Mouse (Mus musculus): ENCODE data around the gene Mob3b. TPM values are rescaled to one million over a fixed set of nuclear protein-coding genes. Genes with fewer than 3 reads are reported as not detected.

Gene Mob3b
- polyA plus RNA-seq, 1 experiment from 2014 or later: 8.4 TPM

- peaks cover 3% of the 10 kb centered on the region for H3K4me1 ChIP-seq
- H3K27me3 ChIP-seq (replicated peaks): no peaks in the 10 kb centered on the region
- no peaks in the 10 kb centered on the region for H3K36me3 ChIP-seq
- no peak overlapping the region for H3K9ac ChIP-seq
- H3K4me3 ChIP-seq: no peak overlapping the region
- ATAC-seq (ENCODE audit: low FRiP score, low read depth): no peak
- H3K9me3 ChIP-seq: no peaks in the 10 kb centered on the region
- 87% methylated on average over 4 of the region's 4 CpGs for WGBS
- H3K27ac ChIP-seq: no peak overlapping the region
- H3K4me2 ChIP-seq (replicated peaks): no peak overlapping the region
These were observed 170.6 kb downstream of the Mob3b start for GRCm38 (mm10) chr4:34986647-34987046.

GRCm38 (mm10) chr4:34984377-34984776 is 172.9 kb downstream of the Mob3b start:
- H3K9ac ChIP-seq: no peak overlapping the region
- no peaks in the 10 kb centered on the region for H3K36me3 ChIP-seq
- WGBS: 91% methylated on average over 4 of the region's 4 CpGs
- no peak overlapping the region for H3K27ac ChIP-seq
- H3K4me1 ChIP-seq: peaks cover 8% of the 10 kb centered on the region
- H3K4me3 ChIP-seq: no peak overlapping the region
- H3K4me2 ChIP-seq (replicated peaks): no peak overlapping the region
- H3K27me3 ChIP-seq (replicated peaks): no peaks in the 10 kb centered on the region
- no peak for ATAC-seq (ENCODE audit: low FRiP score, low read depth)
- H3K9me3 ChIP-seq: no peaks in the 10 kb centered on the region

- H3K9me3 ChIP-seq: no peaks in the 10 kb centered on the region
- no peak for ATAC-seq (ENCODE audit: low FRiP score, low read depth)
- no peak overlapping the region for H3K9ac ChIP-seq
- H3K27me3 ChIP-seq (replicated peaks): no peaks in the 10 kb centered on the region
- H3K4me1 ChIP-seq: peaks cover 8% of the 10 kb centered on the region
- 91% methylated on average over 6 of the region's 6 CpGs for WGBS
- no peak overlapping the region for H3K4me2 ChIP-seq (replicated peaks)
- H3K4me3 ChIP-seq: no peak overlapping the region
- H3K27ac ChIP-seq: no peak overlapping the region
- no peaks in the 10 kb centered on the region for H3K36me3 ChIP-seq
These were observed 173.8 kb downstream of the Mob3b start for GRCm38 (mm10) chr4:34983511-34983910.

DNA sequence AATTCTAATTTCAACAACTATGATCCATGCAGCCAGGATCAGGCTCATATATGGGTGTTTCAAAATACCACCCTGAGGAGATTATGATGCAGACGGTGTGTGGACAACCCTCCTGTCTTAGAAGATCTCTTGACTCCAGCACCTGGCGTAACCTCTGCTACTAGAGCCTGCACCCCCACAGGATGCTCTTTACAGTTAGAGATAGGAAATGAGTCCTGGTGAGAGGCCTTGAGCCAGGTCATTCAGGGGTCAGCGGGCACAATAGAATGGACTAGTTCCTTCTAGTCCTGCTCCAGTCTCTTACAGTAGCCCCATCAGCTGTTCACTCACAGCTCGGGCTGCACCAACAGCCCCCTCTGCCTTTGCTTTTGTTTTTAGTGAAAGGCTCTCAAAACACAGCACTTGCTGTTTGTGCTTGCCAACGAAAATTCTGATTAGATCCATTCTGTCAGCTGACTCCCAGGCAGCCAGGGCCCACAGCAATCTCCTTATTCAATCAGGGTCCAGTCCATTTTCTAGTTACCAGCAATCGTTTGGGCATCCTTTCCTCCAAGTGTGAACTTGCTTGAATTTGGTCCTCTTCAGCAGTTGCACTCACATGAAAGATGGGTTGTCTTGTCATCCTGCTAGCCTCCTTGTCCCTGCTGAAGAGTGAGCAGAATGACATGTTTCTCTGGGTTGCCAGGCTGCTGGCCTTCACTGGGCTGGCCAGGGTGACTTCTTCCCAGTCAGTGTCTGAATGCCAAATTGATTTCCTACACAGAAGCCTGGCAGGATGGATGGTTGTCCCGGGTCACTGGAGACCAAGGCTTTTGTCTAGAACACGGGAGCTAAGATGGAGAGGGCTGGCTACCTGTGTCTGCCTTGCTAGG is 175.7 kb downstream of the Mob3b start:
- Histone ChIP-seq H3K9ac (no peak overlapping the region), H3K4me1 (peaks cover 8% of the 10 kb centered on the region), H3K27ac (no peak overlapping the region), H3K27me3 (replicated peaks) (no peaks in the 10 kb centered on the region), H3K36me3 (no peaks in the 10 kb centered on the region), H3K4me2 (replicated peaks) (no peak overlapping the region), H3K9me3 (no peaks in the 10 kb centered on the region), H3K4me3 (no peak overlapping the region)
- ATAC-seq (ENCODE audit: low FRiP score, low read depth): no peak
- WGBS: 56% methylated on average over 8 of the region's 8 CpGs

- ATAC-seq (ENCODE audit: low FRiP score, low read depth): 0 out of 2 replicates have a peak, but pooled peaks have one; percentile 41
These were observed 176.7 kb downstream of the Mob3b start for GRCm38 (mm10) chr4:34980461-34981039.

DNA sequence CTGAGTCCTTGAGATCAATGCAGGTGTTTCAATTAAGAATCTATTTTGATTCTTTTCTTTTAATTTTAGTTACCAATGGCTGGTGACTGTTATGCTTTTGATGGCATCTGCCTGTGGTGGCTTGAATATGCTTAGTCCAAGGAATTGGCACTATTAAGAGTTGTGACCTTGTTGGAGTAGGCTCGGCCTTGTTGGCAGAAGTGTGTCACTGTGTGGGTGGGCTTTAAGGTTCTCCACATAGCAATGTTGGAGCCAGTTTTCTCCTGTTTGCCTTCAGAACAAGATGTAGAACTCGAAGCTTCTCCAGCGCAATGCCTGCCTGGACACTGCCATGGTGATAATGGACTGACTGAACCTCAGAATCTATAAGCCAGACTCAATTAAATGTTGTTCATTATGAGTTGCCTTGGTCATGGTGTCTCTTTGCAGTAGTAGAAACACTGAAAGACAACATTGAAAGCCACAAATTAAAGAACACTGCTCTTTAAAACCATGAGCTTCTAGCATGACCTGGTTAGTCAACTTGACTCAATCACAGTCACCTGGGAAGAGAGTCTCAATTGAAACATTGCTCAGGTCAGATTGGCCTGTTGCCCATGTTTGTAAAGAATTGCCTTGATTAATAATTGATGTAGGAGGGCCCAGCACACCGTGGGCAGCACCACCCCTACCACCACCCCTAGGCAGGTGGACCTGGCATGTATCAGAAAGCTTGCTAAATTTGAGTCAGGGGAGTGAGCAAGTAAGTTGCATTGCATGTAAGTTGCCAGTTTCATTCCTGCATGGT is 180.2 kb downstream of the Mob3b start:
- ATAC-seq (ENCODE audit: low FRiP score, low read depth): no peak
- no peak overlapping the region for H3K27ac ChIP-seq
- peaks cover 8% of the 10 kb centered on the region for H3K4me1 ChIP-seq
- WGBS: 89% methylated on average over 4 of the region's 4 CpGs
- no peak overlapping the region for H3K4me2 ChIP-seq (replicated peaks)
- H3K27me3 ChIP-seq (replicated peaks): no peaks in the 10 kb centered on the region
- no peaks in the 10 kb centered on the region for H3K9me3 ChIP-seq
- H3K9ac ChIP-seq: no peak overlapping the region
- H3K4me3 ChIP-seq: no peak overlapping the region
- H3K36me3 ChIP-seq: no peaks in the 10 kb centered on the region

More at GRCm38 (mm10) chr4:34980461-34981039, 176.7 kb downstream of the Mob3b start:
- no peaks in the 10 kb centered on the region for H3K27me3 ChIP-seq (replicated peaks)
- H3K27ac ChIP-seq: no peak overlapping the region
- H3K36me3 ChIP-seq: no peaks in the 10 kb centered on the region
- no peaks in the 10 kb centered on the region for H3K9me3 ChIP-seq
- H3K4me2 ChIP-seq (replicated peaks): no peak overlapping the region
- H3K9ac ChIP-seq: no peak overlapping the region
- 32% methylated on average over 8 of the region's 8 CpGs for WGBS
- no peak overlapping the region for H3K4me3 ChIP-seq
- peaks cover 8% of the 10 kb centered on the region for H3K4me1 ChIP-seq

GRCm38 (mm10) chr4:34976331-34976778 is 180.9 kb downstream of the Mob3b start:
- no peaks in the 10 kb centered on the region for H3K9me3 ChIP-seq
- H3K27ac ChIP-seq: no peak overlapping the region
- no peak overlapping the region for H3K4me2 ChIP-seq (replicated peaks)
- peaks cover 2% of the 10 kb centered on the region for H3K4me1 ChIP-seq
- WGBS: 94% methylated on average over 13 of the region's 13 CpGs
- no peaks in the 10 kb centered on the region for H3K36me3 ChIP-seq
- H3K9ac ChIP-seq: no peak overlapping the region
- no peak overlapping the region for H3K4me3 ChIP-seq
- no peak for ATAC-seq (ENCODE audit: low FRiP score, low read depth)
- no peaks in the 10 kb centered on the region for H3K27me3 ChIP-seq (replicated peaks)

DNA sequence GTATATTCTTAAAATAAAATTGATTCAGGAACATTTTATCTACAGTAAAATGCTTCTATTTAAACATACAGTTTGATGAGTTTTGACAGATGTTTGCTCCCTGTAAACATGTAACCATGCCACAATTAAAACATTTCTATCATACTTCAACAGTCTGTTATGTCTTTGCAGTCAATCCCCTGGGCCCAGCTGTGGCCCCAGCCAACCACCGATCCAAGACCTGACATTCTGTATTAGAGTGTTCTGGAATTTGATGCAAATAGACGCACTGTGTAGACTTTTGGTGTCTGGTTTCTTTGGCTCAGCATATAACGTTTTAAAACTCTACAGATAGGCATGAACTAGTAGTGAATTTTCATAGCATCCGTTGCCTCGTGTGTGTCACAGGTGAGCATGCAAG is 182.5 kb downstream of the Mob3b start:
- H3K27me3 ChIP-seq (replicated peaks): no peaks in the 10 kb centered on the region
- no peaks in the 10 kb centered on the region for H3K36me3 ChIP-seq
- H3K27ac ChIP-seq: no peak overlapping the region
- H3K9me3 ChIP-seq: no peaks in the 10 kb centered on the region
- no peak for ATAC-seq (ENCODE audit: low FRiP score, low read depth)
- H3K4me1 ChIP-seq: no peaks in the 10 kb centered on the region
- no peak overlapping the region for H3K4me3 ChIP-seq
- no peak overlapping the region for H3K9ac ChIP-seq
- WGBS: 86% methylated on average over 5 of the region's 5 CpGs
- no peak overlapping the region for H3K4me2 ChIP-seq (replicated peaks)

GRCm38 (mm10) chr4:34967541-34967940 is 189.7 kb downstream of the Mob3b start:
- H3K27ac ChIP-seq: no peak overlapping the region
- no peak for ATAC-seq (ENCODE audit: low FRiP score, low read depth)
- no peak overlapping the region for H3K9ac ChIP-seq
- no peak overlapping the region for H3K4me3 ChIP-seq
- 87% methylated on average over 6 of the region's 6 CpGs for WGBS
- no peaks in the 10 kb centered on the region for H3K4me1 ChIP-seq
- H3K27me3 ChIP-seq (replicated peaks): no peaks in the 10 kb centered on the region; the same call in 1 of the 2 replicates
- H3K4me2 ChIP-seq (replicated peaks): no peak overlapping the region
- no peaks in the 10 kb centered on the region for H3K9me3 ChIP-seq
- H3K36me3 ChIP-seq: no peaks in the 10 kb centered on the region

GRCm38 (mm10) chr4:34966336-34966957 is 190.8 kb downstream of the Mob3b start:
- Histone ChIP-seq H3K4me2 (replicated peaks) (no peak overlapping the region), H3K4me1 (no peaks in the 10 kb centered on the region), H3K9ac (no peak overlapping the region), H3K4me3 (no peak overlapping the region), H3K9me3 (no peaks in the 10 kb centered on the region), H3K27me3 (replicated peaks) (no peaks in the 10 kb centered on the region; the same call in 1 of the 2 replicates), H3K36me3 (no peaks in the 10 kb centered on the region), H3K27ac (no peak overlapping the region)
- WGBS: 52% methylated on average over 8 of the region's 8 CpGs
- ATAC-seq (ENCODE audit: low FRiP score, low read depth): no peak

GRCm38 (mm10) chr4:34964906-34965305 is 192.4 kb downstream of the Mob3b start:
- no peaks in the 10 kb centered on the region for H3K9me3 ChIP-seq
- H3K4me2 ChIP-seq (replicated peaks): no peak overlapping the region
- no peak overlapping the region for H3K27ac ChIP-seq
- H3K27me3 ChIP-seq (replicated peaks): no peaks in the 10 kb centered on the region; the same call in 1 of the 2 replicates
- H3K9ac ChIP-seq: no peak overlapping the region
- no peak for ATAC-seq (ENCODE audit: low FRiP score, low read depth)
- no peaks in the 10 kb centered on the region for H3K4me1 ChIP-seq
- no peaks in the 10 kb centered on the region for H3K36me3 ChIP-seq
- H3K4me3 ChIP-seq: no peak overlapping the region
- 70% methylated on average over 10 of the region's 10 CpGs for WGBS

GRCm38 (mm10) chr4:34963999-34964398 is 193.3 kb downstream of the Mob3b start:
- Histone ChIP-seq H3K4me3 (no peak overlapping the region), H3K4me1 (no peaks in the 10 kb centered on the region), H3K4me2 (replicated peaks) (no peak overlapping the region), H3K27ac (no peak overlapping the region), H3K9ac (no peak overlapping the region), H3K9me3 (no peaks in the 10 kb centered on the region), H3K27me3 (replicated peaks) (no peaks in the 10 kb centered on the region; the same call in 1 of the 2 replicates), H3K36me3 (no peaks in the 10 kb centered on the region)
- ATAC-seq (ENCODE audit: low FRiP score, low read depth): no peak
- WGBS: 84% methylated on average over 13 of the region's 13 CpGs

Data from neural tube, embryonic 12.5 days (tissue).